Mouse (Mus musculus) hindbrain, embryonic 14.5 days (tissue): ENCODE results near the gene Gm3448. TPM values are rescaled to one million over a fixed set of nuclear protein-coding genes. Genes with fewer than 3 reads are reported as not detected.

Experiments used
- ATAC-seq: fragments of 200-750 bp; cut with Nextera tagmentation; 2 replicates; pipeline ENCODE4 v1.8.0; 2017; ENCODE audit warnings: moderate number of reproducible peaks, mild to moderate bottlenecking, moderate TSS enrichment, moderate library complexity; ENCODE audit not compliant: low FRiP score
- DNase-seq: peaks from one replicate; pipeline ENCODE4 v3.0.0-alpha.2; 2015; ENCODE audit warnings: low spot score
- H3K27ac ChIP-seq: fragments of 300-500 bp; sonication (generic); 2 replicates; pipeline ENCODE4 v1.5.1; 2014; ENCODE audit warnings: mild to moderate bottlenecking, moderate library complexity
- H3K27me3 ChIP-seq: fragments of 300-500 bp; sonication (generic); 2 replicates; pipeline ENCODE4 v1.6.1; 2014; ENCODE audit warnings: mild to moderate bottlenecking, low read length, mixed read lengths; ENCODE audit not compliant: control insufficient read depth, insufficient read depth
- H3K36me3 ChIP-seq: fragments of 300-500 bp; sonication (generic); replicated peaks from 2 replicates; pipeline ENCODE4 v1.6.1; 2014; ENCODE audit not compliant: control insufficient read depth, insufficient read depth
- H3K4me1 ChIP-seq: fragments of 300-500 bp; sonication (generic); replicated peaks from 2 replicates; pipeline ENCODE4 v1.6.1; 2014; ENCODE audit warnings: antibody characterized with exemption, low read length, mixed read lengths; ENCODE audit not compliant: control insufficient read depth, insufficient read depth
- H3K4me2 ChIP-seq: fragments of 300-500 bp; sonication (generic); replicated peaks from 2 replicates; pipeline ENCODE4 v1.6.1; 2014; ENCODE audit warnings: mild to moderate bottlenecking, moderate library complexity
- H3K4me3 ChIP-seq: fragments of 300-500 bp; sonication (generic); replicated peaks from 2 replicates; pipeline ENCODE4 v1.5.1; 2014; ENCODE audit warnings: mild to moderate bottlenecking, low read length
- H3K9ac ChIP-seq: fragments of 300-500 bp; sonication (generic); 2 replicates; pipeline ENCODE4 v1.6.1; 2014
- H3K9me3 ChIP-seq: fragments of 300-500 bp; sonication (generic); 2 replicates; pipeline ENCODE4 v1.6.1; 2016; ENCODE audit warnings: low read length; ENCODE audit not compliant: control insufficient read depth
- WGBS: fragments of 180-500 bp; shearing (Covaris S2); extraction: QIAGEN DNeasy Blood & Tissue Kit; methylation state at CpG from one replicate; pipeline ENCODE4 v1.1.7; 2014; 5-methylcytosine and 5-hydroxymethylcytosine counted together
- polyA plus RNA-seq: library from polyadenylated mRNA; unstranded; fragments of >200 nt; fragmentation: Nextera tagmentation; extraction: Ambion mirVana; gene quantifications from 2 replicates; pipeline ENCODE4 v1.2.1, GENCODE M21; 2014

Gm3448 gene
- polyA plus RNA-seq, 1 experiment from 2014 or later: 3.7 TPM

GRCm38 (mm10) chr17:14949161-14949827, 92.0 kb downstream of the Gm3448 start:
- Histone ChIP-seq H3K27me3 (no peaks in the 10 kb centered on the region), H3K4me2 (no peak overlapping the region), H3K36me3 (peaks cover 82% of the 10 kb centered on the region), H3K4me1 (peaks cover 11% of the 10 kb centered on the region; the same call in 1 of the 2 replicates), H3K27ac (no peak overlapping the region), H3K9ac (no peak overlapping the region), H3K4me3 (no peak overlapping the region), H3K9me3 (no peaks in the 10 kb centered on the region)
- DNase-seq (no peak), ATAC-seq (no peak)
- WGBS: 91% methylated on average over 7 of the region's 7 CpGs

Other genes with a start within 250 kb of the Gm3448 start
- 7.2 and 9.8 TPM in 2 replicates for gene Wdr27, start 98.4 kb downstream of the Gm3448 start, polyA plus RNA-seq
- 25.6 and 26.6 TPM in 2 replicates for gene 1600012H06Rik, start 98.4 kb downstream of the Gm3448 start, polyA plus RNA-seq
- 19.7 and 22.6 TPM in 2 replicates for gene Phf10, start 80.3 kb downstream of the Gm3448 start, polyA plus RNA-seq
- gene 9030025P20Rik, start 63.1 kb downstream of the Gm3448 start, polyA plus RNA-seq: 4.2 and 7.5 TPM in 2 replicates
- 0.71 TPM in 1 of 2 replicates, not detected in the other for gene Gm3417, start 62.7 kb downstream of the Gm3448 start, polyA plus RNA-seq
- 4.3 and 4.6 TPM in 2 replicates for gene Gm3435, start 31.4 kb downstream of the Gm3448 start, polyA plus RNA-seq
- gene Ermard, start 329 bp downstream of the Gm3448 start, polyA plus RNA-seq: 68.0 and 70.8 TPM in 2 replicates
- gene Tcte3, start within 50 bp of the Gm3448 start, polyA plus RNA-seq: 0.52 TPM in 1 of 2 replicates, not detected in the other